Mouse (Mus musculus): ENCODE results near the gene Gm9837.

Gm9837 gene

DNA sequence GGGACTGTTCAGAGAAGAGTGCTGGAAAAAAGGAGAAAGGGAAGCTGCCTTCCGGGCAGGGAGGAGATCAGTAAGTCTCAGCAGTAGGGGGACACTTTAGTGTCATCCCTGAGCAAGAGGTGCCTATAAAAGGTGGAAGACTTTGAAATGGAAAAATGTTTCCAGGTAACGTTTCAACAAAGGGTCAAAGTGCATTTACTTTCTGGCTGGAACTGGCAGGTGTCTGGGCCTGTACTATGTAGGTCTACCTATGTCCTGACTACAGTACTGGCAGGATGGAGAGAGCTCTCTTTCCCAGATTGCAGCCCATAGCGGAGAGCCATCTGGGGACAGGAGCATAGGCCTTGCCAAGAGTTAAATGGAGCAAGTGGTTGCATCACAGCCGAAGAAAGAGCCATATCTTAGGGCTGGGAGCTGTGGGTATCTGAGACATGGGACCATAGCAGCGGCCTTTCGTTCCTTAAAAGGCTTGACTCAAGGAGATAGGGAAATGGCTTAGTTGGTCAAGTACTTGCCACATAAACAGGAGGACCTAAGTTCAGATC lies 44.5 kb downstream of the Gm9837 start:
- DNase-seq (ENCODE audit: low spot score) = no peak

DNA sequence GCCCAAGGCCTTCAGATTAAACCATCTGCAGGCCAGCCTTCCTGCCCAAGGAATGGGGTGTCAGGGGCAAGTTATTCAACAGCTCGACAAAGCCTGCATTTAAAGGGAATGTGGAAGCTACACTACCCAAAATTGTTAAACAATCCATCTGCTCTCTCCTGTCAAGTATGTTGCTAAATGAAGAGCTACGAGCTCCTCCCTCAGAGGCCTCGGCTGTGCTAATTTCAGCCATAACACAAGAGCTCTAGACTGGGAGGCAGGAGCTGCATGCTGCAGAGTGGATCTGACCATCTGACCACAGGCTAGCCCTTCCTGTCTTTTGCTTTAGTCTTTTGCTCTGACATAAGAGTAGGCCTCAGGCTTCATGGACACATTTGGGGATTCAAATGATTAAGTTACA lies 45.0 kb downstream of the Gm9837 start:
- DNase-seq (ENCODE audit: low spot score) = no peak

DNA sequence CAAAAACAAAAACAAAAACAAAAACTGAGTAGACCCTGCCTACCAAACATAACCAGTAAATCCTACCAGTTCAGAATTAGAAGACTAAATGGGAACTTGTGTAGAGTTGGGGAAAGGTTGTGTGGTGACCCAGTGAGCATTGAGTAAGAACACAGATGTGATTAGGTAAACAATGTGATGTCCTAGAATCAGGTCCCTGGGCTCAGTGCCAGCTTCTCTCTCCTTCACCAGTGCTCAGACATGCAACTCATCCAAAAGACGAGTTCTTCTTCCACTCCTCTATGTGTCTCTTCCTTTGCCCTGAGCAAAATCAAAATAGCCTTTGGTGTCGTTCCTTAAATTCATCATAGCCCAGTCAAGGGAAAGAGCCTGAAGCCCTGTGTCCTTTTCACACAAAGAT lies 45.5 kb downstream of the Gm9837 start:
- no peak for DNase-seq (ENCODE audit: low spot score)

DNA sequence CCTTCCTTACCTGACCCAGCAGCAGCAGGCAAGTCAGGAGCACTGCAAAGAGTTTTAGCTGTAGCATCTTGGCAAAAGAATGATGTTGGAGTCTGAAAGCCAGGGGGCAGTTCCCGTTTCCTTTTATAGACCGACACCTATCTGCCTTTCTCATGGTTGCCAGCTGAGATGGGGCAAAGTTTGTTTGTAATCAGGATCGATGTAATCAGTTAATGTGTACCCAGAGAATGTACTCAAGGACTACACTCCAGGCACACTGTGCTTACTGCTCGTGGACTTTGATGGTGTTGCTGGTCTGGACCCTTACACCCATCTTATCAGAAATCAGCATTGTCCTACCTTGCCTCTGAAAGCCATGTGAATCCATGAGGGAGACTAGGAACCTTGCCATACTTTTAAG lies 47.2 kb downstream of the Gm9837 start, which contains the start of gene Leap2:
TSS of gene Leap2 (minus strand) at position 135 of the 400 bp plus-strand sequence.
- no peak for DNase-seq (ENCODE audit: low spot score)

All from c-Kit-positive CD71-positive TER-119-positive erythroid progenitor cells, embryonic 14.5 days (primary cell).